Mouse (Mus musculus) hematopoietic stem cell, adult 5-6 weeks (primary cell): ENCODE measurements around the gene Vps37b. TPM values are rescaled to one million over a fixed set of nuclear protein-coding genes. Genes with fewer than 3 reads are reported as not detected.
A peak's percentile ranks its signal among the peaks of the same experiment; 100 is the strongest.

ENCODE experiments used
- ATAC-seq, 2 experiments: fragments of 125-278 bp in 1 of 2; replicated peaks in 1 of 2; 2 replicates each; pipeline ENCODE4 v1.8.0; 2016 to 2017; ENCODE audit warnings: inconsistent platforms in 2 of 2, mild to moderate bottlenecking in 2 of 2, moderate number of reproducible peaks in 2 of 2, low read depth in 1 of 2, moderate TSS enrichment in 1 of 2; ENCODE audit not compliant: low FRiP score in 2 of 2, poor library complexity in 2 of 2, severe bottlenecking in 2 of 2, insufficient read depth in 1 of 2, low TSS enrichment in 1 of 2
- total RNA-seq: library from RNA; stranded (forward); fragments of 172-1452, 232-1000 nt; gene quantifications from 2 replicates; pipeline ENCODE4 v1.2.3, GENCODE M21; 2017

Vps37b gene
- total RNA-seq, 1 experiment from 2014 or later: 20.4 TPM

GRCm38 (mm10) chr5:124050095-124051050 is 18.3 kb upstream of the Vps37b start:
- peak in 1 of 2 experiments; percentile 25; a peak in 2 of 4 replicates for ATAC-seq

GRCm38 (mm10) chr5:124049249-124050045 is 17.4 kb upstream of the Vps37b start:
- no peak for ATAC-seq

- ATAC-seq: peak; percentile 71 to 80
Measured at GRCm38 (mm10) chr5:124046741-124047401, 14.8 kb upstream of the Vps37b start.

- no peak for ATAC-seq
Measured at GRCm38 (mm10) chr5:124045453-124046010, 13.5 kb upstream of the Vps37b start.

- no peak for ATAC-seq
Measured at GRCm38 (mm10) chr5:124043999-124044398, 11.9 kb upstream of the Vps37b start.

GRCm38 (mm10) chr5:124043212-124043978 is 11.3 kb upstream of the Vps37b start:
- ATAC-seq: no peak

GRCm38 (mm10) chr5:124041097-124041496 is 9.0 kb upstream of the Vps37b start:
- ATAC-seq: no peak

GRCm38 (mm10) chr5:124039602-124040001 is 7.5 kb upstream of the Vps37b start:
- ATAC-seq: no peak

GRCm38 (mm10) chr5:124036836-124037235 is 4.8 kb upstream of the Vps37b start:
- peak in 1 of 2 experiments; percentile 15; a peak in 1 of 4 replicates for ATAC-seq

- ATAC-seq: no peak
Measured at GRCm38 (mm10) chr5:124036341-124036740, 4.3 kb upstream of the Vps37b start.

GRCm38 (mm10) chr5:124035806-124036205 is 3.7 kb upstream of the Vps37b start:
- ATAC-seq: no peak

- no peak for ATAC-seq
Measured at GRCm38 (mm10) chr5:124035406-124035805, 3.3 kb upstream of the Vps37b start.

- no peak for ATAC-seq
Measured at GRCm38 (mm10) chr5:124034471-124034870, 2.4 kb upstream of the Vps37b start.

GRCm38 (mm10) chr5:124031068-124031955 is 758 bp downstream of the Vps37b start:
- peak; percentile 77 to 84 for ATAC-seq

- ATAC-seq: no peak
Measured at GRCm38 (mm10) chr5:124030386-124031067, 1.5 kb downstream of the Vps37b start.
